Mouse (Mus musculus): ENCODE measurements around the gene C1qbp.

Gene C1qbp

DNA sequence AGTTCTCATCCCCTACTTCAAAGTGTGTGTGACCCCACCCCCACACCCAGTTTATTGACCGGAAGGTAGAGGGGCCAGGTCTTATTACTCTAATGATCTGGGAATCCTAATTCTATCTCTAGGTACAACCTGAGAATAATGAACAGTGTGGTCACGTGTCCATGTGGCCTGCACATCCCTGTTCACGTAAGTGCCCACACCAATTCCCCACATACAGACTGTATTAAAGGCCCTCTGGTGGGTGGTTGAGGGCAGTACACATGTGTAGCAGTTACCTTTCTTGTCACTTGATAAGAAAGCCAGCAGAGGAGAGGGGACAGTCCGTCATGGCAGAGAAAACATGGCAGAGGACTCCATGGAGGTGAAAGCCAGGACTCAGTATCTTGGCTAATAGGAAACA is 8.9 kb downstream of the C1qbp start:
- DNase-seq (ENCODE audit: low spot score in 2 of 2), result no peak

GRCm38 (mm10) chr11:70972586-70972985 is 10.2 kb downstream of the C1qbp start:
- DNase-seq (ENCODE audit: low spot score in 2 of 2), result no peak

- peak in 1 of 2 experiments; percentile 39 for DNase-seq (ENCODE audit: low spot score in 2 of 2)
These were observed 12.0 kb downstream of the C1qbp start for GRCm38 (mm10) chr11:70970560-70971540.

GRCm38 (mm10) chr11:70969821-70970559 is 12.8 kb downstream of the C1qbp start, which contains the start of the genes Nup88 and Rpain:
TSS of gene Nup88 (minus strand) at chr11:70969973.
TSS of gene Rpain (plus strand) at chr11:70970213.
- DNase-seq (ENCODE audit: low spot score in 2 of 2), result peak; percentile 91 to 92

DNA sequence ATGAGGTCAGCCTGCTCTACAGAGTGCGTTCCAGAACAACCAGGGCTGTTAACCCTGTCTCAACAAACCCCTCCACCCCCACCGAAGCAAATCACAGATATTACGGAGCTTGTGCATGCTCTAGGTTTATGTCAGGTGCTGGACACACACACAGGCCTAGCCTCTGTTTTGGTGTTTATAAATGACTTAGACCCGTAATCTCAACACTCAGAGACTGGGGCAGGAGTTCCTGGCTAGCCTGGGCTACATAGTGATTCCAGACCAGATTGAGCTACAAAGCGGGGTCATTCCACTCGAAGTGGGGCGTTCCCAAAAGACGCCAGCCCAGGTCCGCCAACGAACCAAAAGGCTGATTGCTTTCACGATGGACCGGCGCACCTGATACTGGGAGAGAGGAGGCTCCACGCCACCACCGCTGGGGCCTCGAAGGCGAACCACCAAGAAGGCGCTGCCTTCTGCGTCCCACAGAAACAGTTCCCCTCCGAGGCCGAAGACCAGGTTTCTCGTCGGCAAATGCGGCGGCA is 13.5 kb downstream of the C1qbp start:
- DNase-seq (ENCODE audit: low spot score in 2 of 2), result no peak

DNA sequence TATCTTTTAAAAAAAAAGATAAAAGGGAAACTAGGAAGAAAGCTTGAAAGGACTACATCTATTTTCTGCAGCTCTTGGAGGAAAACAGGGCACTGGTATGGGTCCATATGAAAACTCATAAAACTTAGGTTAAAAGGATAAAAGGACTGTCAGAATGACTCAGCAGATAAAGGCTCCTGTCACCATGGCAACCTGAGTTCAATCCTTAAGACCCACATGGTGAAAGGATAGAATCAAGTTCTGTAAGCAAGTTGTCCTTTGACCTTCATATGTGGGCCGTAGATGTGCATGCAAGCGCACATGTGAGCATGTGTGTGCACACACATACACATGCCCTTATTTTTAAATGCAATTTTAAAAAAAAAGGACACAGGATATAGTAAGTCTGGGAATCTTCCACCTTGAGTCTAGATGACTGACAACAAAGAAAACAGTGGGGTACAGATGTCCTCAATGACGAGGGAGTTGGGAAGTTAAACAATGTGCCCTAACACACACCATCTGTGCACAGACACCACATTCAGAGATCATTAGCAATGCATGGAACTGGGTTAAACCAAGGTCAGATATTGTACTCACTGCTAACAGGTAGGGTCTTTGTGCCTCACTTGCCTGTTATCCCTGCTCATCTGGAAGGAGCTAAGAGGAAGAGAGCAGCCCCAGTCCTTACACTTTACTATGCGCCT is 18.5 kb downstream of the C1qbp start:
- DNase-seq (ENCODE audit: low spot score in 2 of 2), result no peak

- DNase-seq (ENCODE audit: low spot score in 2 of 2), result no peak
These were observed 21.9 kb downstream of the C1qbp start for GRCm38 (mm10) chr11:70960786-70961554.

GRCm38 (mm10) chr11:70954711-70955110 is 28.1 kb downstream of the C1qbp start:
- no peak for DNase-seq (ENCODE audit: low spot score in 2 of 2)

GRCm38 (mm10) chr11:70944935-70945817 is 37.6 kb downstream of the C1qbp start:
- no peak for DNase-seq (ENCODE audit: low spot score in 2 of 2)

DNA sequence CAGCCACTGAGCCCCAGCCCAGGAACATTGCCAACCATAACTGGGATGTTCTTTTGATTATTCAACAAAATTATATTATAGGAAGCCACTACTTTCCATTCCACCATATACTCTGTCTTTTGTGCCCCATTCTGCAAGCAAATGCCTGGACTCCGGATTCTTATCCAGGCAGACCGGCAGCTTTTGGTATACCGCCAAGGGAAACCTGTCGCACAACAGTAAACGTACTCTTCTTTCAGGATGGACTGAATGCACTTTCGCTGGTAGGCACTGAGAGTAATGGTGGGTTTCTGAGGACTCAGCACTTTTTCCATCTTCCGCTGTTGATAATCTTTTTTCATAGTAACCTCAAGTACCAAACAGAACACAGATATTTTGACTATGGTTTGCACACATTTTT is 39.2 kb downstream of the C1qbp start:
- DNase-seq (ENCODE audit: low spot score in 2 of 2), result no peak

DNA sequence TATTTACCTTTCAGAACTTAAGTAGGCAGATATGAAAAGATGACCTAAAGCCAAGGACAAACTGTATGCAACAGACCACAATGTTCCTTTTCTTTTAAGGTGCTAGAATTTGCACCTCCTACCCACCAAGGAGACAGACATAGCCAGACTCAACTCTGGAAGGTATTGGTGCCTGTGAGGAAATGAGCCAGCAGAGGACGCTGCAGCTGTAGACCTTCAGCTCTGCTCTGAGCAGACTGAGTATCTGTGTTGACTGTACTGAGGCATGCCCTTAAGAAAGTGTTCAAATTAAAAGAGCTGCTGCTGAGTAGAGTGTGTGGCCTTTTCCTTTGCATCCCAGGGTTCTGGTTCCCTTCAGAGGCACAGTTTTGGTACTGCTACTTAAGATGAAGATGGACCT is 40.2 kb downstream of the C1qbp start:
- DNase-seq (ENCODE audit: low spot score in 2 of 2), result no peak

- no peak for DNase-seq (ENCODE audit: low spot score in 2 of 2)
These were observed 47.5 kb downstream of the C1qbp start for GRCm38 (mm10) chr11:70935316-70935715.

- DNase-seq (ENCODE audit: low spot score in 2 of 2), result no peak
These were observed 51.4 kb downstream of the C1qbp start for GRCm38 (mm10) chr11:70931461-70931860.
